Mouse (Mus musculus): ENCODE measurements around the gene Ccdc50. TPM values are rescaled to one million over a fixed set of nuclear protein-coding genes. Genes with fewer than 3 reads are reported as not detected.

The Ccdc50 gene
- polyA plus RNA-seq, 1 experiment from 2014 or later = 62.2 TPM

- ATAC-seq (replicated peaks; ENCODE audit: low FRiP score, low TSS enrichment, low read depth) = no peak
- Histone ChIP-seq H3K4me2 (ENCODE audit: low read length) (no peak overlapping the region), H3K9ac (ENCODE audit: low read length) (no peak overlapping the region), H3K4me3 (ENCODE audit: low read depth, low read length) (no peak overlapping the region), H3K27ac (ENCODE audit: low read depth) (no peak overlapping the region), H3K9me3 (ENCODE audit: control insufficient read depth, low read length) (no peaks in the 10 kb centered on the region), H3K27me3 (replicated peaks; ENCODE audit: control insufficient read depth, insufficient read depth, low read length) (no peaks in the 10 kb centered on the region), H3K4me1 (replicated peaks; ENCODE audit: control insufficient read depth, insufficient read depth, low read length) (no peaks in the 10 kb centered on the region), H3K36me3 (ENCODE audit: control insufficient read depth, insufficient read depth, low read length) (peaks cover 35% of the 10 kb centered on the region)
- DNase-seq (ENCODE audit: low spot score) = no peak
Measured at GRCm38 (mm10) chr16:27404107-27404506, 15.4 kb downstream of the Ccdc50 start.

- no peak overlapping the region for H3K9ac ChIP-seq (ENCODE audit: low read length)
- H3K4me3 ChIP-seq (ENCODE audit: low read depth, low read length) = no peak overlapping the region
- H3K4me2 ChIP-seq (ENCODE audit: low read length) = no peak overlapping the region
- no peaks in the 10 kb centered on the region for H3K4me1 ChIP-seq (replicated peaks; ENCODE audit: control insufficient read depth, insufficient read depth, low read length)
- DNase-seq (ENCODE audit: low spot score) (no peak), ATAC-seq (replicated peaks; ENCODE audit: low FRiP score, low TSS enrichment, low read depth) (no peak)
- no peaks in the 10 kb centered on the region for H3K27me3 ChIP-seq (replicated peaks; ENCODE audit: control insufficient read depth, insufficient read depth, low read length)
- 96% methylated on average over 6 of the region's 6 CpGs for WGBS
- H3K9me3 ChIP-seq (ENCODE audit: control insufficient read depth, low read length) = peaks cover 3% of the 10 kb centered on the region; the same call in 1 of the 2 replicates
- peaks cover 66% of the 10 kb centered on the region for H3K36me3 ChIP-seq (ENCODE audit: control insufficient read depth, insufficient read depth, low read length)
- H3K27ac ChIP-seq (ENCODE audit: low read depth) = no peak overlapping the region
Measured at GRCm38 (mm10) chr16:27416937-27417584, 28.4 kb downstream of the Ccdc50 start.

- Histone ChIP-seq H3K9ac (ENCODE audit: low read length) (no peak overlapping the region), H3K4me1 (replicated peaks; ENCODE audit: control insufficient read depth, insufficient read depth, low read length) (no peaks in the 10 kb centered on the region), H3K9me3 (ENCODE audit: control insufficient read depth, low read length) (peaks cover 8% of the 10 kb centered on the region), H3K36me3 (ENCODE audit: control insufficient read depth, insufficient read depth, low read length) (peaks cover 67% of the 10 kb centered on the region), H3K4me3 (ENCODE audit: low read depth, low read length) (no peak overlapping the region), H3K27ac (ENCODE audit: low read depth) (no peak overlapping the region), H3K4me2 (ENCODE audit: low read length) (no peak overlapping the region), H3K27me3 (replicated peaks; ENCODE audit: control insufficient read depth, insufficient read depth, low read length) (no peaks in the 10 kb centered on the region)
- DNase-seq (ENCODE audit: low spot score) = no peak
- 92% methylated on average over 3 of the region's 3 CpGs for WGBS
- no peak for ATAC-seq (replicated peaks; ENCODE audit: low FRiP score, low TSS enrichment, low read depth)
Measured at GRCm38 (mm10) chr16:27417632-27418031, 29.0 kb downstream of the Ccdc50 start.

- no peak for ATAC-seq (replicated peaks; ENCODE audit: low FRiP score, low TSS enrichment, low read depth)
Measured at GRCm38 (mm10) chr16:27420982-27421381, 32.3 kb downstream of the Ccdc50 start.

GRCm38 (mm10) chr16:27435034-27435433 lies 46.4 kb downstream of the Ccdc50 start:
- Histone ChIP-seq H3K27me3 (replicated peaks; ENCODE audit: control insufficient read depth, insufficient read depth, low read length) (no peaks in the 10 kb centered on the region), H3K4me2 (ENCODE audit: low read length) (no peak overlapping the region), H3K4me3 (ENCODE audit: low read depth, low read length) (no peak overlapping the region), H3K36me3 (ENCODE audit: control insufficient read depth, insufficient read depth, low read length) (peaks cover 46% of the 10 kb centered on the region), H3K27ac (ENCODE audit: low read depth) (no peak overlapping the region), H3K9me3 (ENCODE audit: control insufficient read depth, low read length) (no peaks in the 10 kb centered on the region), H3K9ac (ENCODE audit: low read length) (no peak overlapping the region), H3K4me1 (replicated peaks; ENCODE audit: control insufficient read depth, insufficient read depth, low read length) (no peaks in the 10 kb centered on the region)
- ATAC-seq (replicated peaks; ENCODE audit: low FRiP score, low TSS enrichment, low read depth) = no peak
- WGBS = 86% methylated on average over 3 of the region's 3 CpGs
- DNase-seq (ENCODE audit: low spot score) = no peak

More at GRCm38 (mm10) chr16:27420982-27421381, 32.3 kb downstream of the Ccdc50 start:
- H3K27me3 ChIP-seq (replicated peaks; ENCODE audit: control insufficient read depth, insufficient read depth, low read length) = no peaks in the 10 kb centered on the region
- no peak overlapping the region for H3K27ac ChIP-seq (ENCODE audit: low read depth)
- no peaks in the 10 kb centered on the region for H3K4me1 ChIP-seq (replicated peaks; ENCODE audit: control insufficient read depth, insufficient read depth, low read length)
- no peak overlapping the region for H3K4me2 ChIP-seq (ENCODE audit: low read length)
- DNase-seq (ENCODE audit: low spot score) = no peak
- WGBS = 96% methylated on average over 3 of the region's 3 CpGs
- H3K4me3 ChIP-seq (ENCODE audit: low read depth, low read length) = no peak overlapping the region
- no peak overlapping the region for H3K9ac ChIP-seq (ENCODE audit: low read length)
- H3K9me3 ChIP-seq (ENCODE audit: control insufficient read depth, low read length) = peaks cover 8% of the 10 kb centered on the region
- H3K36me3 ChIP-seq (ENCODE audit: control insufficient read depth, insufficient read depth, low read length) = peaks cover 46% of the 10 kb centered on the region

- H3K4me2 ChIP-seq (ENCODE audit: low read length) = no peak overlapping the region
- no peak overlapping the region for H3K9ac ChIP-seq (ENCODE audit: low read length)
- H3K9me3 ChIP-seq (ENCODE audit: control insufficient read depth, low read length) = no peaks in the 10 kb centered on the region
- peaks cover 72% of the 10 kb centered on the region for H3K36me3 ChIP-seq (ENCODE audit: control insufficient read depth, insufficient read depth, low read length)
- no peaks in the 10 kb centered on the region for H3K27me3 ChIP-seq (replicated peaks; ENCODE audit: control insufficient read depth, insufficient read depth, low read length)
- no peaks in the 10 kb centered on the region for H3K4me1 ChIP-seq (replicated peaks; ENCODE audit: control insufficient read depth, insufficient read depth, low read length)
- no peak for ATAC-seq (replicated peaks; ENCODE audit: low FRiP score, low TSS enrichment, low read depth)
- H3K4me3 ChIP-seq (ENCODE audit: low read depth, low read length) = no peak overlapping the region
- H3K27ac ChIP-seq (ENCODE audit: low read depth) = no peak overlapping the region
- WGBS = 90% methylated on average over 3 of the region's 3 CpGs
- DNase-seq (ENCODE audit: low spot score) = no peak
Measured at GRCm38 (mm10) chr16:27443941-27444340, 55.3 kb downstream of the Ccdc50 start.

GRCm38 (mm10) chr16:27449360-27449759 lies 60.7 kb downstream of the Ccdc50 start:
- Histone ChIP-seq H3K9me3 (ENCODE audit: control insufficient read depth, low read length) (no peaks in the 10 kb centered on the region), H3K4me1 (replicated peaks; ENCODE audit: control insufficient read depth, insufficient read depth, low read length) (no peaks in the 10 kb centered on the region), H3K4me2 (ENCODE audit: low read length) (no peak overlapping the region), H3K4me3 (ENCODE audit: low read depth, low read length) (no peak overlapping the region), H3K36me3 (ENCODE audit: control insufficient read depth, insufficient read depth, low read length) (peaks cover 55% of the 10 kb centered on the region), H3K27ac (ENCODE audit: low read depth) (no peak overlapping the region), H3K27me3 (replicated peaks; ENCODE audit: control insufficient read depth, insufficient read depth, low read length) (no peaks in the 10 kb centered on the region), H3K9ac (ENCODE audit: low read length) (no peak overlapping the region)
- no peak for DNase-seq (ENCODE audit: low spot score)
- 92% methylated on average over 5 of the region's 5 CpGs for WGBS
- ATAC-seq (replicated peaks; ENCODE audit: low FRiP score, low TSS enrichment, low read depth) = no peak

GRCm38 (mm10) chr16:27450655-27451054 lies 62.0 kb downstream of the Ccdc50 start:
- no peaks in the 10 kb centered on the region for H3K9me3 ChIP-seq (ENCODE audit: control insufficient read depth, low read length)
- H3K4me3 ChIP-seq (ENCODE audit: low read depth, low read length) = no peak overlapping the region
- no peaks in the 10 kb centered on the region for H3K4me1 ChIP-seq (replicated peaks; ENCODE audit: control insufficient read depth, insufficient read depth, low read length)
- no peak overlapping the region for H3K27ac ChIP-seq (ENCODE audit: low read depth)
- H3K4me2 ChIP-seq (ENCODE audit: low read length) = no peak overlapping the region
- DNase-seq (ENCODE audit: low spot score) (no peak), ATAC-seq (replicated peaks; ENCODE audit: low FRiP score, low TSS enrichment, low read depth) (no peak)
- WGBS = 90% methylated on average over 2 of the region's 2 CpGs
- H3K27me3 ChIP-seq (replicated peaks; ENCODE audit: control insufficient read depth, insufficient read depth, low read length) = no peaks in the 10 kb centered on the region
- H3K9ac ChIP-seq (ENCODE audit: low read length) = no peak overlapping the region
- H3K36me3 ChIP-seq (ENCODE audit: control insufficient read depth, insufficient read depth, low read length) = peaks cover 42% of the 10 kb centered on the region

- Histone ChIP-seq H3K4me1 (replicated peaks; ENCODE audit: control insufficient read depth, insufficient read depth, low read length) (no peaks in the 10 kb centered on the region), H3K4me3 (ENCODE audit: low read depth, low read length) (no peak overlapping the region), H3K27ac (ENCODE audit: low read depth) (no peak overlapping the region), H3K27me3 (replicated peaks; ENCODE audit: control insufficient read depth, insufficient read depth, low read length) (no peaks in the 10 kb centered on the region), H3K36me3 (ENCODE audit: control insufficient read depth, insufficient read depth, low read length) (peaks cover 23% of the 10 kb centered on the region), H3K9me3 (ENCODE audit: control insufficient read depth, low read length) (no peaks in the 10 kb centered on the region), H3K4me2 (ENCODE audit: low read length) (no peak overlapping the region), H3K9ac (ENCODE audit: low read length) (no peak overlapping the region)
- DNase-seq (ENCODE audit: low spot score) (no peak), ATAC-seq (replicated peaks; ENCODE audit: low FRiP score, low TSS enrichment, low read depth) (no peak)
- 77% methylated on average over 3 of the region's 3 CpGs for WGBS
Measured at GRCm38 (mm10) chr16:27453396-27453795, 64.7 kb downstream of the Ccdc50 start.
